ENCODE assay signal across 8 mouse cellular contexts in the genomic region with DNA sequence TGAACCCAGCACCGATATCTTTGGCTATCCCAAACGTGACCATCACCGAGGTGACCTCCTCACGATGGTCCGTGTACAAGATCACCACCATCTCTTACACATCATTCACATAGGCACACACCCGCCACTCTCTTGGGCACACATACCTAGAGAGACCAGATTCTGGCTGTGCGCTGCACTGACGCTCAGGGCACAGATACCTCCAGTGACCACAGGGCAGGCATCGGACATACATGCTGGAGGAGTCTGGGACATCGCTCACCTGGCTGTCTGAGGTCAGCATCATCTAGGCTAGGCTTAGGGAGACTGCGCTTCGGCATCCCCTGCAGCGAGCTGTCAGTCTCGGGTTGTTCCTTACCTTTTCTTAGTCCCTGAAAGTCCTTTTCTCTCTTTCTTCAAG. TPM values are rescaled to one million over a fixed set of nuclear protein-coding genes. Genes with fewer than 3 reads are reported as not detected.
DNase-seq lines count a peak whose midpoint lies in the region; ATAC-seq and TF ChIP-seq lines count a peak whose summit lies in the region.

No protein-coding gene starts in this region.

- no peak overlapping the region for H3K27ac ChIP-seq in lung, embryonic 14.5 days (ENCODE audit: low read depth)
- no peak overlapping the region for H3K27ac ChIP-seq in intestine, postnatal 0 days (ENCODE audit: low read depth, low read length)

- no peak overlapping the region for H3K9ac ChIP-seq in lung, embryonic 14.5 days
- H3K9ac ChIP-seq in intestine, postnatal 0 days (ENCODE audit: low read depth, low read length), result no peak overlapping the region

- peak overlapping the region; percentile 61 for H3K4me3 ChIP-seq in lung, embryonic 14.5 days (ENCODE audit: low read depth, low read length)
- H3K4me3 ChIP-seq in intestine, postnatal 0 days (ENCODE audit: low read depth, low read length), result peak overlapping the region; percentile 58; the same call in 1 of the 2 replicates

- WGBS in lung, embryonic 14.5 days, result 9% methylated on average over 14 of the region's 14 CpGs
- WGBS in intestine, postnatal 0 days, result 13% methylated on average over 14 of the region's 14 CpGs

- no peaks in the 10 kb centered on the region for H3K27me3 ChIP-seq in lung, embryonic 14.5 days (ENCODE audit: insufficient read depth, low read length)
- H3K27me3 ChIP-seq in intestine, postnatal 0 days (replicated peaks; ENCODE audit: control insufficient read depth, insufficient read depth, low read length), result 0 out of 2 replicates have a peak, but pooled peaks cover 10% of the 10 kb centered on the region

- ATAC-seq in lung, embryonic 14.5 days (ENCODE audit: insufficient read depth), result peak; percentile 39
- ATAC-seq in intestine, postnatal 0 days, result no peak
- no peak for ATAC-seq in activated CD4-positive, CD25-positive, alpha-beta regulatory T cell, adult 4 months

- peak overlapping the region; percentile 91 for H3K4me2 ChIP-seq in lung, embryonic 14.5 days
- H3K4me2 ChIP-seq in intestine, postnatal 0 days (replicated peaks; ENCODE audit: low read depth), result peak overlapping the region; percentile 85

- no peak for TF ChIP-seq CTCF in lung, embryonic 14.5 days (IDR thresholded peaks at IDR 0.05; ENCODE audit: low read depth)
- TF ChIP-seq CTCF in intestine, postnatal 0 days (IDR thresholded peaks at IDR 0.05; ENCODE audit: low read depth), result no peak

- peak; percentile 18 for DNase-seq in adrenal gland, postnatal 14 days
- no peak for DNase-seq in adrenal gland, postnatal 25 days
- peak; percentile 21 for DNase-seq in lung, embryonic 14.5 days
- no peak for DNase-seq in lung, postnatal 4 days
- peak; percentile 30 for DNase-seq in retina, embryonic 14.5 days (ENCODE audit: low spot score)
- no peak for DNase-seq in layer of hippocampus, postnatal 25 days (ENCODE audit: extremely low spot score in 1 of 2, low spot score in 1 of 2)

- no peaks in the 10 kb centered on the region for H3K36me3 ChIP-seq in lung, embryonic 14.5 days (ENCODE audit: insufficient read depth)
- no peaks in the 10 kb centered on the region for H3K36me3 ChIP-seq in intestine, postnatal 0 days (ENCODE audit: control insufficient read depth, insufficient read depth)

- H3K4me1 ChIP-seq in lung, embryonic 14.5 days (ENCODE audit: insufficient read depth), result peaks cover 18% of the 10 kb centered on the region
- H3K4me1 ChIP-seq in intestine, postnatal 0 days (replicated peaks; ENCODE audit: control insufficient read depth, insufficient read depth, low read length), result no peaks in the 10 kb centered on the region

- no peaks in the 10 kb centered on the region for H3K9me3 ChIP-seq in lung, embryonic 14.5 days (ENCODE audit: low read depth, low read length)
- no peaks in the 10 kb centered on the region for H3K9me3 ChIP-seq in intestine, postnatal 0 days (ENCODE audit: control insufficient read depth)

RNA-seq across cellular contexts. Expression of a gene that starts 0.7 kb away (rescaled TPM):
- total RNA-seq in adrenal gland, postnatal 14 days (2021), result 80.7 and 91.7 TPM in 2 replicates
- 102 and 104 TPM in 2 replicates for total RNA-seq in adrenal gland, postnatal 25 days (2021)
- 7.6 and 10.9 TPM in 2 replicates for polyA plus RNA-seq in lung, embryonic 14.5 days (2014; fragmentation: Nextera tagmentation; extraction: Ambion mirVana)
- 0.66 and 1.5 TPM in 2 replicates for polyA plus RNA-seq in intestine, postnatal 0 days (2015; fragmentation: Nextera tagmentation; extraction: Ambion mirVana)
- polyA plus RNA-seq in activated CD4-positive, CD25-positive, alpha-beta regulatory T cell, adult 4 months (2017; shearing (Covaris generic)), result 1 to 10 TPM; 1.5 to 2.3 TPM
- total RNA-seq in layer of hippocampus, postnatal 25 days (2021), result 100 to 1,000 TPM; 110 to 125 TPM

Comparison
In these comparisons a context has a peak if more than half of its experiments do, and no peak if none do; other contexts are left out.
1. DNase-seq: peak in adrenal gland, postnatal 14 days (single experiment), lung, embryonic 14.5 days (single experiment) and retina, embryonic 14.5 days (single experiment); none in adrenal gland, postnatal 25 days (single experiment), lung, postnatal 4 days (0 of 2) and layer of hippocampus, postnatal 25 days (0 of 2).